In the genomic region with DNA sequence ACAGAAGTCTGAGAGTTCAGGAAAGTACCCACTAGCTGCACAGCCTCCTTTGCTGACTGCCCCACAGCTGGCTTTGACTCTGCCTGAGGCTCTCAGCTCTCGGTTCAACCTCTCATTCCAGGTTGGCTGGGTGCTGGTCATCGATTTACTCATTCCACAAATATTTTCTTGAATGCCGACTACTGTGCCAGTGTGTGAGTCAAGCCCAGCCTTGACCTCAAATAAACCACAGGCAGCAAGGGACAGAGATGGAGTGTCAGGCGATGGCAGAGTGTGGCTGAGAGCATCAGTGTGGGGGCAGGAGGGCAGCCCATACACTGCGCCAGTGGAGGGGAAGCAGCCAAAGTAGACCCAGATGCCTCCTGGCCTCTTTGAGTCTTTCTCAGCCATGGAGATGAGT, we compare ENCODE assay signal across 10 mouse cellular contexts.
DNase-seq lines count a peak whose midpoint lies in the region; ATAC-seq lines count a peak whose summit lies in the region.
"Had no signal": no experiment of that assay in that cellular context is flagged by ENCODE, and none has a peak within 500 bp of the region (broad histone marks: within the 10 kb centered on the region; RNA-seq: fewer than 3 reads in every experiment).

No protein-coding gene starts in this region.

- H3K4me1 ChIP-seq in intestine, embryonic 15.5 days (replicated peaks), result 0 out of 2 replicates have a peak, but pooled peaks cover 8% of the 10 kb centered on the region
- no peaks in the 10 kb centered on the region for H3K4me1 ChIP-seq in midbrain, embryonic 13.5 days (replicated peaks)
- H3K4me1 ChIP-seq: forebrain, embryonic 13.5 days had no signal

- no peak overlapping the region for H3K4me2 ChIP-seq in intestine, embryonic 15.5 days (replicated peaks)
- H3K4me2 ChIP-seq in midbrain, embryonic 13.5 days (replicated peaks), result no peak overlapping the region
- H3K4me2 ChIP-seq: forebrain, embryonic 13.5 days had no signal

- 40% methylated on average over 5 of the region's 5 CpGs for WGBS in intestine, embryonic 15.5 days
- 86% methylated on average over 5 of the region's 5 CpGs for WGBS in midbrain, embryonic 13.5 days

- ATAC-seq in intestine, embryonic 15.5 days, result no peak
- ATAC-seq in midbrain, embryonic 13.5 days, result no peak
- ATAC-seq: forebrain, embryonic 13.5 days had no signal

- H3K27ac ChIP-seq in intestine, embryonic 15.5 days, result peak overlapping the region; percentile 82; the same call in 1 of the 2 replicates
- no peak overlapping the region for H3K27ac ChIP-seq in midbrain, embryonic 13.5 days
- H3K27ac ChIP-seq: forebrain, embryonic 13.5 days had no signal

- no peak overlapping the region for H3K4me3 ChIP-seq in intestine, embryonic 15.5 days (replicated peaks)
- H3K4me3 ChIP-seq in midbrain, embryonic 13.5 days (replicated peaks), result no peak overlapping the region
- H3K4me3 ChIP-seq: forebrain, embryonic 13.5 days had no signal

- H3K36me3 ChIP-seq in intestine, embryonic 15.5 days, result no peaks in the 10 kb centered on the region
- H3K36me3 ChIP-seq in midbrain, embryonic 13.5 days, result no peaks in the 10 kb centered on the region

- H3K9ac ChIP-seq in intestine, embryonic 15.5 days, result no peak overlapping the region
- no peak overlapping the region for H3K9ac ChIP-seq in midbrain, embryonic 13.5 days (replicated peaks)
- H3K9ac ChIP-seq: forebrain, embryonic 13.5 days had no signal

- DNase-seq in 416B (ENCODE audit: low read depth), result peak; percentile 15
- DNase-seq in adipocyte (ENCODE audit: low spot score), result peak; percentile 44
- peak; percentile 73 to 75 for DNase-seq in lung, adult 18-20 months
- DNase-seq in thymus, postnatal 36 days, result no peak
- no peak for DNase-seq in retina, embryonic 14.5 days (ENCODE audit: low spot score)
- no peak for DNase-seq in B cell, adult 2 months
- DNase-seq: cerebellum, adult 9-10 months had no signal

- no peaks in the 10 kb centered on the region for H3K9me3 ChIP-seq in intestine, embryonic 15.5 days
- H3K9me3 ChIP-seq in midbrain, embryonic 13.5 days, result no peaks in the 10 kb centered on the region
- H3K9me3 ChIP-seq: forebrain, embryonic 13.5 days had no signal

- no peaks in the 10 kb centered on the region for H3K27me3 ChIP-seq in intestine, embryonic 15.5 days (replicated peaks)
- H3K27me3 ChIP-seq in midbrain, embryonic 13.5 days, result no peaks in the 10 kb centered on the region
- H3K27me3 ChIP-seq: forebrain, embryonic 13.5 days had no signal

Comparison
In these comparisons a context has a peak if more than half of its experiments do, and no peak if none do; other contexts are left out.
1. DNase-seq: peak in 416B (single experiment), adipocyte (single experiment) and lung, adult 18-20 months (2 of 2); none in thymus, postnatal 36 days (0 of 2), retina, embryonic 14.5 days (single experiment) and B cell, adult 2 months (0 of 2).